Mouse (Mus musculus): Measurements from ENCODE around the gene Spindoc. TPM values are rescaled to one million over a fixed set of nuclear protein-coding genes. Genes with fewer than 3 reads are reported as not detected.
"Not testable (repeated sequence)": the region's sequence is repeated elsewhere in the genome, so short reads cannot be mapped to it uniquely, and the experiment has no call there.

The Spindoc gene
- total and polyA plus RNA-seq, 3 experiments = 13.0 to 54.1 TPM; not detected in 1

- peak; percentile 70 for DNase-seq (ENCODE audit: low read depth, low spot score)
- not testable (repeated sequence) for H3K27ac ChIP-seq (ENCODE audit: control insufficient read depth, low read depth, low read length); H3K9ac ChIP-seq (ENCODE audit: control insufficient read depth, low read depth, low read length, poor library complexity, severe bottlenecking); H3K9me3 ChIP-seq (replicated peaks; ENCODE audit: insufficient read depth, low read length); H3K4me1 ChIP-seq (ENCODE audit: control insufficient read depth in 1 of 2, insufficient read depth in 2 of 2, low read length in 2 of 2); H3K36me3 ChIP-seq (ENCODE audit: control insufficient read depth in 1 of 2, insufficient read depth in 2 of 2, low read length in 2 of 2); H3K79me2 ChIP-seq (ENCODE audit: control insufficient read depth, insufficient read depth, low read length, poor library complexity); H3K27me3 ChIP-seq (ENCODE audit: control insufficient read depth in 1 of 2, insufficient read depth in 2 of 2, low read length in 2 of 2); H3K4me3 ChIP-seq (ENCODE audit: control insufficient read depth in 1 of 2, insufficient read depth in 1 of 2, low read depth in 2 of 2, low read length in 2 of 2)
- peak; percentile 80 for TF ChIP-seq SMC3 (IDR thresholded peaks at IDR 0.05; ENCODE audit: low read depth, low read length)
- peak; percentile 73 for TF ChIP-seq RAD21 (IDR thresholded peaks at IDR 0.05; ENCODE audit: low read depth, low read length)
- peak; percentile 71 for TF ChIP-seq ZC3H11A (IDR thresholded peaks at IDR 0.05; ENCODE audit: low read depth, low read length)
- peak; percentile 44 to 73 (median 61) for TF ChIP-seq CTCF (IDR thresholded peaks at IDR 0.05 in 2 of 3, conservative IDR thresholded peaks at IDR 0.05 in 1 of 3; ENCODE audit: control insufficient read depth in 1 of 3, insufficient read depth in 1 of 3, low read depth in 2 of 3, low read length in 3 of 3, poor library complexity in 1 of 3, severe bottlenecking in 1 of 3)
These were observed 14.4 kb upstream of the Spindoc start for GRCm38 (mm10) chr19:7396867-7397826.

DNA sequence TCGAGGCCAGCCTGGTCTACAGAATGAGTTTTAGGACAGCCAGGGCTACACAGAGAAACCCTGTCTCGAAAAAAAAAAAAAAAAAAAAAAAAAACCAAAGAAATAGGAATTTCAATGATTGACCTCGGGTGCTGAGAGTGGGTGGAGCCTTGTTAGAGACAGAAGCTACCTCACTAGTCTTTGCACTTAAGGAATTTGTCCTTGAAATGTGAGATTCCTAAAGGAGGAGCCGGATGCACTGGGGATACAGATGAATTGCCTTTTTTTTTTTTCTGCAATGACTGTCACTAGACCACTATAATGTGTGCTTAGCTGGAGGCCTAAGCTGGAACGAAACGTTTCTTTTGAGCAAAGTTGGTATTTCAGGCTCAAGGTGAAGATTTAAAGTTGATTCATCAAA is 5.7 kb upstream of the Spindoc start:
- Histone ChIP-seq H3K36me3 (ENCODE audit: control insufficient read depth in 1 of 2, insufficient read depth in 2 of 2, low read length in 2 of 2) (peaks cover 0 to 3% of the 10 kb centered on the region in 2 experiments; a peak in 2 of 4 replicates), H3K4me1 (ENCODE audit: control insufficient read depth in 1 of 2, insufficient read depth in 2 of 2, low read length in 2 of 2) (no peaks in the 10 kb centered on the region), H3K9ac (ENCODE audit: control insufficient read depth, low read depth, low read length, poor library complexity, severe bottlenecking) (no peak overlapping the region), H3K9me3 (replicated peaks; ENCODE audit: insufficient read depth, low read length) (no peaks in the 10 kb centered on the region), H3K79me2 (ENCODE audit: control insufficient read depth, insufficient read depth, low read length, poor library complexity) (peaks cover 1% of the 10 kb centered on the region; the same call in 1 of the 2 replicates), H3K27ac (ENCODE audit: control insufficient read depth, low read depth, low read length) (no peak overlapping the region), H3K4me3 (ENCODE audit: control insufficient read depth in 1 of 2, insufficient read depth in 1 of 2, low read depth in 2 of 2, low read length in 2 of 2) (no peak overlapping the region), H3K27me3 (ENCODE audit: control insufficient read depth in 1 of 2, insufficient read depth in 2 of 2, low read length in 2 of 2) (no peaks in the 10 kb centered on the region)
- no peak for DNase-seq (ENCODE audit: low read depth, low spot score)
- TF ChIP-seq ZMIZ1 (IDR thresholded peaks at IDR 0.05; ENCODE audit: low read depth, low read length) (no peak), MAFK (IDR thresholded peaks at IDR 0.05; ENCODE audit: borderline replicate concordance, low read depth, low read length) (no peak), CTCF (IDR thresholded peaks at IDR 0.05 in 2 of 3, conservative IDR thresholded peaks at IDR 0.05 in 1 of 3; ENCODE audit: control insufficient read depth in 1 of 3, insufficient read depth in 1 of 3, low read depth in 2 of 3, low read length in 3 of 3, poor library complexity in 1 of 3, severe bottlenecking in 1 of 3) (no peak), CHD1 (IDR thresholded peaks at IDR 0.05; ENCODE audit: low read depth, low read length) (no peak)

DNA sequence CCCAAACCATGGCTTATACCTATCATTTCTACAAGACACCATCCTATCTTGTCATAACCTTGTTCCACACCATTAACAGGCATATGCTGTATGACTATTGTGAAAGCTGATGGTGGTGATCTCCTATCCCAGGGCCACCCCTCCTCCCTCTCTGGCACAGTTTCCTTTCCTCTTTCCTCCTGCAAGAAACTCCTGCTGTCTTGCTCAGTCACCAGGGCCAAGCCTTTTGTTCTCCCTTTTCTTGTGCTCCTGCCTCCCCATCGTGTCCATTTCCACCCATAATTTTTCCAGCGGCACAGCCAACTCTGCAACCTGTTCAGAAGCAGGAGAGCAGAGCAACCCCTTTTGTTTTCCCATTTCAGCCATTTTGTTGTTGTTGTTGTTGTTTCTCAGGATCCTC is 3.2 kb upstream of the Spindoc start:
- Histone ChIP-seq H3K4me1 (ENCODE audit: control insufficient read depth in 1 of 2, insufficient read depth in 2 of 2, low read length in 2 of 2) (peaks cover 0 to 4% of the 10 kb centered on the region in 2 experiments; a peak in 2 of 4 replicates), H3K9me3 (replicated peaks; ENCODE audit: insufficient read depth, low read length) (no peaks in the 10 kb centered on the region)
- TF ChIP-seq USF1 (IDR thresholded peaks at IDR 0.05; ENCODE audit: low read depth, low read length) (no peak), RAD21 (IDR thresholded peaks at IDR 0.05; ENCODE audit: low read depth, low read length) (no peak), CTCF (IDR thresholded peaks at IDR 0.05 in 2 of 3, conservative IDR thresholded peaks at IDR 0.05 in 1 of 3; ENCODE audit: control insufficient read depth in 1 of 3, insufficient read depth in 1 of 3, low read depth in 2 of 3, low read length in 3 of 3, poor library complexity in 1 of 3, severe bottlenecking in 1 of 3) (no peak), UBTF (IDR thresholded peaks at IDR 0.05; ENCODE audit: borderline replicate concordance, insufficient read depth, low read depth, low read length) (no peak), MAZ (IDR thresholded peaks at IDR 0.05; ENCODE audit: low read depth, low read length) (no peak), MAX (IDR thresholded peaks at IDR 0.05; ENCODE audit: low read length) (no peak), TAL1 (IDR thresholded peaks at IDR 0.05; ENCODE audit: low read length) (no peak), EP300 (IDR thresholded peaks at IDR 0.05; ENCODE audit: low read depth in 1 of 2, low read length in 2 of 2) (no peak), GABPA (IDR thresholded peaks at IDR 0.05; ENCODE audit: low read depth, low read length) (no peak)

More for the DNA sequence above, 3.2 kb upstream of the Spindoc start:
- no peak overlapping the region for H3K27ac ChIP-seq (ENCODE audit: control insufficient read depth, low read depth, low read length)
- H3K4me3 ChIP-seq (ENCODE audit: control insufficient read depth in 1 of 2, insufficient read depth in 1 of 2, low read depth in 2 of 2, low read length in 2 of 2) = no peak overlapping the region
- DNase-seq (ENCODE audit: low read depth, low spot score) = no peak
- no peak overlapping the region for H3K9ac ChIP-seq (ENCODE audit: control insufficient read depth, low read depth, low read length, poor library complexity, severe bottlenecking)
- H3K79me2 ChIP-seq (ENCODE audit: control insufficient read depth, insufficient read depth, low read length, poor library complexity) = peaks cover 17% of the 10 kb centered on the region
- no peaks in the 10 kb centered on the region for H3K27me3 ChIP-seq (ENCODE audit: control insufficient read depth in 1 of 2, insufficient read depth in 2 of 2, low read length in 2 of 2)
- H3K36me3 ChIP-seq (ENCODE audit: control insufficient read depth in 1 of 2, insufficient read depth in 2 of 2, low read length in 2 of 2) = peaks cover 0 to 8% of the 10 kb centered on the region in 2 experiments; a peak in 2 of 4 replicates
